Mouse (Mus musculus) adrenal gland, adult 2 months (tissue): Measurements from ENCODE around the gene Syn3. TPM values are rescaled to one million over a fixed set of nuclear protein-coding genes. Genes with fewer than 3 reads are reported as not detected.

Experiments used
- DNase-seq: peaks from one replicate; pipeline ENCODE4 v3.0.0; 2021
- polyA plus RNA-seq: library from polyadenylated mRNA; depleted of rRNA; stranded (reverse); fragments of >200 nt; gene quantifications from 2 replicates; pipeline ENCODE4 v1.2.3, GENCODE M21; 2012
- total RNA-seq, 2 experiments: library from RNA; stranded (reverse); gene quantifications; 2 replicates each; pipeline ENCODE4 v1.2.3; 2021

Syn3 gene
- total and polyA plus RNA-seq, 3 experiments: 1.1 to 3.6 (median 2.7) TPM

DNA sequence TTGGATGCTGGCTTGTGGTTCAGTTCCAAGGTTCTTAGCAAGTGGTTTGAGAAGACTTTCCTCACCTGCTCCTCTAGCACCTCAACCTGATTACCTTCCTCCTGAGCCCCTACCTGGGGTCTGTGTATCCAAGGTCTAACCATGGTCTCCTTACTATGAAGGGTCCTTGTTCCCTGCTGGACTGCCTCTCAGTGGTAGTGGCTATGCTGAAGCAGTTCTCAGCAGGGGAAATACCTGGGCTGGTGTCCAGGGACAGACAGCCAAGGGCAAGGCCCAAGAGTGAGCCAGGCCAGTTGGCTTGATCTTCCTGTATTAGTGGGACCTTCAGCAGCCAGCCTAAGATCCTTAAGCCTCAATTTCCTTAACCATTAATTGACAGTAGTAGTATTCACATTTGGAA lies 294.8 kb downstream of the Syn3 start:
- DNase-seq: peak; percentile 65

DNA sequence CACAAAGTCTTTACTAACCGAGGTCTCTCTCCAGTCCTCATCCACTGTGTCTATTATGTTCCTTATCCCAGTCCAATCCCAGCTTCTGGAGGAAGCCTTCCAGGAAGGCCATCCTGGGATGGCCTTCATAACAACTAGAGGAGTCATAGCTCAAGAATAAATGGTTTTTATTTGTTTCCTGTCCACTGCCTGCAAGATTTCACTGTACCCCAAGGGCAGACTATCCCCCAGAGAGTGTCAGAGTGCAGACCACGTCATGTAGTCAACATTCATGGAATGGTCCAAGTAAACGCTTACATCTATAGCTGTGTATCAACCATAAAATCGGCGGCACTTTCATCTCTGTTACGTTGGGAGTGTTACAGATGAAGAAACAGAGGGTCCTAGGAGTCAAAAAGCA lies 295.5 kb downstream of the Syn3 start:
- DNase-seq: no peak

DNA sequence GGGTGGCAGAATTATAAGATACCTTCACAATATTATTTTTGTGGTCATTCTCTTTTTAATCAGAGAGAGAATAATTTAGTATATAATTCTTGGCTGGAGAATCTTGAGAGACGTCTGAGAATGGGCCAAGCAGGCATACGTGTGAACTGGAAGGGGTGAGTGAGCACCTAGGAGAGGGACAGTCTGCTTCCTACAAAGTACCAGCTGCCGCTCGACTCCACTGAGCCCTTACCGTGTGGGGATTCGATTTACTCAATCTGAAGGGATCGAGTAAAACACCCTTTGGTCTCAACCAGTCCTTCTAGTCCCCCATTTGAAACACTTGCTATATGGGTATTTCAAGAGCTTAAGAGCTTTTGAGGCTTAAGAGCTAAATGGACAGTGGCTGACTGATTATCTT lies 296.9 kb downstream of the Syn3 start:
- DNase-seq: no peak

DNA sequence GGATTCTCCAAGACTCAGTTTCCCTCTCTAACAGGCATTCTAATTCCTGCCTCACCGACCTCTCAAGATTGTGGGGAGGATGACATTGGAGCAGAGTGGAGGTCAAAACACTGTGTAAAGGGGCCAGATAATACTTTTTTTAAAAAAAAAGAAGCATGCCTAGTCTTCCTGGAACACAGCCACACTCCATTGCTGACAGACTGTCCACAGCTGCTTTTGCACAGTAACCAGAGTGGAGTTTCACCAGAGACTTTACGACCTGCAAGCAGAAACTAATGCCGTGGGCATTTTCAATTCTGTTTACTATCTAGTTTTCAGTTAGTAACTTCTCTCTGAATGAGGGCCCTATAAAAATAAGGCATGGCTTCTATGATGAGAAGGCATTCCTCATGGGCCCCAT lies 297.7 kb downstream of the Syn3 start:
- DNase-seq: no peak

DNA sequence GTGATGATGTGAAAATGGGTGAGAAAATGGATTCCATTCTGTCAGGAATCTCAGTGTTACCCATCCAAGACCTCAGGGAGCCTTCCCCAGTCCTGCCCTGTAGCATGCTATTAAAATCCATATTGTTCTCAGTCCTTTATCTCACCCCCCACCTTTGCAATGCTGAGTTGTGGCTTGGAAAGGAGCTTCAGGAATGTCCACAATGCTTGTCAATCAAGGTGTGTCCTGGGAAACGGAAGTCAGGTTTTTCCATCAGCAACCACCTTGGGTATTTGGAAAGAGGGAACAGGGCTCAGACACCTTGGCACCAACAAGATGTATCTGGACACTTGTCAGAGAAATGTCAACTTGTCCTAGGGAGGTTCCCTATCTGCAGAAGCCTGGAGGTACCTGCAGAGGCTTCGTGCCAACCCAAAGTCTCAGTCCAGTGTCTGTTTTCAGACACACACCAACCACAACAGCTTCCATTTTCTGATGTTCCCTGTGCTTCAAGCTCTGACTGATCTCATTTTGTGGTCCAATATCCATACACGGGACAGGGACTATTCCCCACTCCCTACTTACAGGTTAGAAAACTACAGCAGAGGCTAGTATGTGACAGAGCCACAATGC lies 302.2 kb downstream of the Syn3 start:
- DNase-seq: no peak

DNA sequence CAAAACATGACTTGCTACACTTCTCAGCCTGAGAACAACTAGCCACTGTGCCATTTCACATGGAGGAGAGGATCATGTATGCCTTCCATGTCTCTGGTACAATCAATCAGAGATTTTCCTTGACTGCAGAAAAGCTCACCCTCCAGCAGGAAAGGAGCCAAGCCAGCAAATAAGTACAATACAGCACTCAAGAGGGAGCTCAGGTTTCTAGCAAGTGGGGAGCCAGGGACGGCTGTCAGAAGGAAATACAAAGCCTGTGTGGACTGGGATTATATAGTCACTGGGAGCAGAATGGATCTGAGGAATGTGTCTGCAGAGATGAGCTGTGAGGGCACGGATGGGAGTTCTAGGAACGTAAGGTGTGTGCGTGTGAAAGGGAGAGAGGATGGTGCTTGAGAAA lies 304.0 kb downstream of the Syn3 start:
- no peak for DNase-seq

DNA sequence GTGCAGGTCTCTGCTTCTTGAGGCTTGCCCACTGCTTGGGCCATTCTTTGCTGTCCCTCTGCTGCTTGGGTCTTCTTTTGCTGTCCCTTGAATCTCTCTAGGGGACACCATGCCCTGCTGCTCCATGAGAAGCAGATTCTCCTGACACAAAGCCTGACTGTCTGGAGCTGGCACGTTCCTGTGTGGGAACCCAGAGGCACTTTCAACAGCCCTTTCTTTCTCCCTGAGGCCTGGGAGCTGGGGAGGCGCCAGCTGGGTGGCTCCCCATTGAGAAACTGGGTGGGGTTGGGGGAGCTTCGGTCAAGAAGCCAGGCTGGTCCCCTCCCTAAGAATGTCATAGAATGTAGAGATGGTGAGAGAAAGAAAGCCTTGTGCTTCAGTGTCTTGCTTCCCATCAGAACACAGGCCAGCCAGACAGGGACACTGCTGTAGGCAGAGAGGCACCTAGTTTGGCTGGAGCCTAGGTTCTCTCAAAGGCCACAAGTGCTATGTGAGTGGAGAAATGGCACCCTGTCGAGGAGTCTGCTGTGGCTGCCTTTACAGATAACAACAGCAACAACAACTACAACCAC lies 304.7 kb downstream of the Syn3 start:
- no peak for DNase-seq

DNA sequence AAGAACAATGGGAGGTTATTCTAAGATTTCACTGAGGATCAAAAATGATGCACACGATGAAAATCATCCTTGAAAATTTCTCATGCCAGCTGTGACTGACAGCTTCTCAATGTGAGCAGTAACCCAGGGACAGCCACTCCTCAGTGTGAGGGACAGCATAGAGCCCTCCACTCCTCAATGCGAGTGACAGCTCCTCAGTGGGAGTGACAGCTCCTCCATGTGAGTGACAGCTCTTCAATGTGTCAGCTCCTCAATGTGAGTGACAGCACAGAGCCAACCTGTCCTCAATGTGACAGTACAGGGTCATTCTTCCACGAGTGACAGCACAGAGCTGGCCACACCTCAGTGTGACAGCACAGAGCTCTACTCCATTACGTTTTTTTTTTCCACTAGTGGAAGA lies 310.1 kb downstream of the Syn3 start:
- no peak for DNase-seq

DNA sequence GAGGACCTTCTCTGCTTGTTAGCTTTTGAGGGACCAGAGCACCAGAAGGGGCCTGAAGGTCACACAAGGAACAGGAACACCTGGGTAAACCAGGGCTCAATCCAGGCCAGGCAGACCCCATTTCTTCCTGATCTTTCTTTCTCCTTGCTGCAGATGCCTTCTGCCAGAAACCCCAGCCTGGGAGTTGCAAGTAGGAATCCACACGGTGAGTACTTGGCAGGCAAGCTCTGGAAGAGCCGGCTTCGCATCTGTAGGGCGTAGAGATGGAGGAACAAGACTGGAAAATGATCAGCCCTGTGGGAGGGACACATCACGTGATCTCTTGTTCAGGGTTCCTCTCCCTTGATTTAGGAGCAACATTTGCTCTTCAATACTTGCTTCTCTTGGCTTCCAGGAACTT lies 310.8 kb downstream of the Syn3 start:
- DNase-seq: no peak

DNA sequence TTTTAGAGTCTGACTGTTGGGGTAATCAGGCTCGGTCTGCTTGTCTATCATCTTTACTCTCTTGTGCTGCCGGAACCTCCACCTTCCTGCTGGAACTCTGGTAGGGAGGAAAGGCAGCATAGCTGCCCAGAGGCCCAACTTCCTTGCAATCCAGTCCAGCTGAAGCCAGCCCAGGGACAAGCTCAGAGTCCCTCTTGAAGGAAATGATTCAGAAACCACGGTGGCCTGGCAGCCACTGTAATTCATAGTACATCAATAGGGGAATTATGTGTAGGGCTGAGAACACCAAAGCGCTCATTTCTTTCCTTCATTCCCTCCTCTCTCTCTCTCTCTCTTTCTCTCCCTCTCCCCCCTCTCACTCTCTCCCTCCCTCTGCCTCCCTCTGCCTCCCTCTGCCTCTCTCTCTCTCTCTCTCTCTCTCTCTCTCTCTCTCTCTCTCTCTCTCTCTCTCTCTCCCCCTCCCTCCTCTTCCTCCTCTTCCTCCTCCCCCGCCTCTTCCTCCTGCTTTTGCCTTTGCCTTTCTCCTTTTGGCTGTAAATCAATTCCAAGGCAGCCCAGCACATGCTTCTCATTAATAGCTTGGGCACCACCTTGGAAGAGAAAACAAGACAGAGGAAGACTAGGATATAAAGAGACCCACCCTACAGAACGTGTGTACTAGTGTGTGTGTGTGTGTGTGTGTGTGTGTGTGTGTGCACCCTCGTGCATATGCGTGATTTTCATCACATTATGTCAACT lies 315.4 kb downstream of the Syn3 start:
- DNase-seq: no peak

DNA sequence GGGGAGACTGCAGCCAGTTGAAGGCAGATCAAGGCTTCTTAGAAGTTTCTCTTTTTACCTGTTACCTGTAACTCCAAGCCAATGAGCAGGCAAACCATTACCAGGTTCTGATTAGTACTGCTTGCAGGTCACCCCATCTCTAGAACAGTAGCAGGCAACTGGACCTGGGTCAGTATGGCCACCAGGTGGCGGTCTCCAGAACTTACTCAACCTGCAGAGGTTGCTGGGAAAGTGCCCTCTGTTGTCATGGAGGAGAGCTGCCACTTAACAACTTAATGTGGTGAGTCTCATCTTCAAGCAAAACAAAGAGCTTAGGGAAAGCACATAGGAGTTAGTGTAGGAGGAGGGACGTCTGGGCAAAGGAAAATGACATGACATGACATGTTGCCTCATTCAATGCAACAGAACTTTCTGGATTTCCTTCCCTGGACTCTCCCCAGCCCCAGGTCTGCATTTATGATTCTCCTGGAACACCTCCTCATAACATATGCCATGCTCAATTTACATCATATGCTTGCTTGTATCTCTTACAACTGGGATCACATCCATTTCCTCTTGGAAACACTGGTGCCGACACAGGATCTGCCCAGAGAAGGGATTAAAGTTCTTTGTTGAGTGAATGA lies 316.4 kb downstream of the Syn3 start:
- DNase-seq: peak; percentile 78

DNA sequence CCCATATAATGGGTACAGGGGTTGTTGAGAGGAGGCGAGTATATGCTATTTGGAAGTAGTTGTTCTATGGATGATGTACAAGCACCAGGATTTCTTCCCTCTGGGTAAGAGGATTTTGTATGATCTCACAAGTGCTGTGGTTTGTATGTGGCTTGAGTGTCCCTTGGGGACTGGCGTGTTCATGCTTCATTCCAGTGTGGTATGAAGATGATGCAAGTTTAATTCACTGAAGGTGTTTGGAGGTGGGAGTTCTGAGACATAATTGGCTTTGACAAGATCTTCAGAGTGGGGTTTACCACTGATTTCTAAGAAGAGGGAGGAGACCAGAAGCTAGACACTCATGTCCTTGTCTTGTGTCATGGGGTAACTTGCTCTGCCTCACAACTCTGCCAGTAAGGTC lies 322.3 kb downstream of the Syn3 start:
- no peak for DNase-seq

DNA sequence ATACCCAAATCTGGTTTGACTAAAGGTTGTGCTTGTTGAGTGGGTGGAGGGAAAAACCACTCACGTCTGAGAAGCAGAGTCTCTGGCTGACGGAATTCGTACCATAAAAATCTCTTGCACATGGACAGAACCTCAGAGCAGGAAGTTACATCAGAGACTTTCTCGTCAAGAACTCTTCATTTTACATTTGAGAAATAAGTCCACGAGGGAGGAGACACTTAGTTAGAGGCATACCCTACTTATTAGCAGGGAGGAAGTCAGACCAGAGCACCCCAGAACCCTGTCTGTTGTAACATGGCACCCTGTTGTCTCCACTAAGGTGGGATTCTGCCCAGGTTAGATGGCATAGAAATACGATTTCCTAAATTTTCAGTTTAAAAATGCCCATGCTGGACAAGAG lies 324.7 kb downstream of the Syn3 start:
- DNase-seq: no peak

DNA sequence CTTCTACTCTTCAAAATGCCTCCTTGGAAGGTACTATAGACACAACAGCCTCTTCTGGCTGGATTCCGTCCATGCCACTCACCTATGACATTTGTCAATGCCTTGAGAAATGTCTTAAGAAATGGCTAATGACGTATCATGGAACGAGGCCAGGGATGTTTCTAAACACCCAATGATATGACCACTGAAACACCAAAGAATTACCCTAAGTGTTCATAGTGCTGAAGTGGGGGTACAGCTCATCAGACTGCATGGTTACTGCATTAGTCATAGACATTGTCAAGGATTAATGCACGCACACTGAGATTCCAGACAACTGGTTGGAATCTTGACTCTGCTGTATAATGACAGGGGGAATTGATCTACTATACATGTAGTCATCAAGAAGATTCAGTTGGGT lies 325.4 kb downstream of the Syn3 start:
- DNase-seq: no peak

DNA sequence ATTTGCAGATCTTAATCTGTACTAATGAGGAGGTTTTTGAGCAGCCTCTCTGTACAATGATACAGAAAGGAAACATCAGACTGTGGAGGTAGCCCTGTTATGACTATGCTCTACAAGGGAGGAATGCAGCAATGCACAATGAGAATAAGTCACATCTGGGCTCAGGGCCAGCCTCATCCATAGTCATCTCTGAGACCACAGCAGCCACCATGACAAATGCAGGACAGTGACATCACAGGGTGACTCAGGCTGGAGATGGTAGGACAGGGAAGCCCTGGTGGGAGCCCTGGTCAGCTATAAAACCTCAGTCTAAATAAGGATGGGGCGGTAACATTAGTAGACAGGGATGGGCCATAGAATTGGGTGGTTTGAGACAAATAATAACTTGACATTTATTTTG lies 327.4 kb downstream of the Syn3 start:
- peak; percentile 77 for DNase-seq

DNA sequence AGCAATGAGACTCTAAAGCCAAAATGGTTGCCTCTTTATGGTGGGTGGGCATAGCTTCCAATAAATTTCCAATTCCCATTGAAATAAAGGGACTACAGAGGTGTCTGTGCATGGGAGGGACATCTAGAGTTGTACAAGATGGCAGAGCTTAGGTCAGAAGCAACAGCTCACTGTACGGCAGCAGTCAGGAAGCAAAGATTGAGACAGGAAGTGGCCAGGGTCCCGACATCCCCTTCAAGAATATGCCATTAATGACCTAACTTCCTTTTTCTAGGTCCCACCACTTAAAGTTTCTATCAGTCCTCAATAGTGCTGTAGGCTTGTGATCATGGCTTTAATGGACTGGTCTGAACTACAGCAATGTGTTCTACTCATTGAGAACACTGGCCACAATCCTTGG lies 330.6 kb downstream of the Syn3 start:
- no peak for DNase-seq

DNA sequence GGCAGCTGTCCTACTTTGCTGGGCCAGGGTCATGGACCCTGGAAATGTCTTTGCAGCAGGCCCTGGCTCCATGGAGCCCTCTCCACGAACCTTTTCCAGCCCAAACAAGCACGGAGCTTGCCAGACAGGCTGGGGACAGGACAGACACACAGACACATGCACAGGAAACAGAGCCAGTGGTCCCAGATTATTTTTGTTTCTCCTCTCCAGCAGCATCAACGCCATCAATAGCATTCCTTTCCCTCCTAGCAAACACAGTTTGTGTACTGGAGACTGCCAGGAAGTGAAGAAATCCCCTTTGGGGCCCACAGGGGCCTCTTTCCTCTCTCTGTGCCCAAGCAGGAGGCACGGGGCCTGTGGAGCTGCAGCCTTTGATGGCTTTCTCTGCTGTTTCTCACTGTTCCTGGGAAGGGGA lies 331.8 kb downstream of the Syn3 start:
- peak; percentile 11 for DNase-seq

DNA sequence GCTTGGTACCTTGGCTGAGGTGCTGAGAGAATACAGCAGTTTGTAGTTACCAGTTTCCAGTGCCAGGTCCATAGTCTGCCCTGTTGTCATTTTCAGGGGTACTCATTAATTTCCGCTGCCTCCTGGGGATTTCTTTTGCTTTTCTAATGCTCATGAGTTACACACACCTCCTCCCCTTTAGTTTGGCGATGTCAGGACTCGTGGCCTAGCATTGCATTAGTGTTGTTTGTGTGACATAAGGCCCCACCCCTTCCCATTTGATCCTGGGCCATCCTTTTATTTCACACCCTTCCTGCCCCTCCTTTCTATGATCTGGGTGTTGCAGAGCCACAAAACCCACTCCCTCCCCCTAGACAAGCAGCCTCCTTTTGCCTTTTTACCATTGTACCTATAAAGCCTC lies 334.6 kb downstream of the Syn3 start:
- no peak for DNase-seq

DNA sequence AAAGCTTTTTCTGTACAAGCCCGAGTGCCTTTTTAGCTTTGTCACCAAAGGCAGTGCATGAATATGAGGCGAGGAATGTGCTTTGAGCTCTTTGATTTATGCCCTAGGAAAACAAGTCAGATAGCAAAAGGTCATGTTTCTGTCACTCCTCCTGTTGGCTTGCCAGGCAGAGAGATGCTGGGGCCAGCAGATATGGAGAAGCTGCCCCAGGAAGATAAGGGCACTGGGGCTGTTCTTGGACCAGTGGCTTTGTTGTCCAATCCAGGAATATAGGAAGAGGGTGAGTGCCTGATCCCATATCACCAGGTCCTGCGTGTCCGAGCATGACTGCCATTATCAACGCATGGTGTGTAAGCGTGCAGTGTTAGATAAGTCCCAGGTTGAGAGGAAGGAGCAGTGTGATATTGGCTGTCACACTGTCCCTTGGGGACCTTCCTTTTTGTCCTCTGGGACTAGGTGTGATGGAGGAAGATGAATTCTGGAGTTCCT lies 336.9 kb downstream of the Syn3 start:
- DNase-seq: peak; percentile 74

DNA sequence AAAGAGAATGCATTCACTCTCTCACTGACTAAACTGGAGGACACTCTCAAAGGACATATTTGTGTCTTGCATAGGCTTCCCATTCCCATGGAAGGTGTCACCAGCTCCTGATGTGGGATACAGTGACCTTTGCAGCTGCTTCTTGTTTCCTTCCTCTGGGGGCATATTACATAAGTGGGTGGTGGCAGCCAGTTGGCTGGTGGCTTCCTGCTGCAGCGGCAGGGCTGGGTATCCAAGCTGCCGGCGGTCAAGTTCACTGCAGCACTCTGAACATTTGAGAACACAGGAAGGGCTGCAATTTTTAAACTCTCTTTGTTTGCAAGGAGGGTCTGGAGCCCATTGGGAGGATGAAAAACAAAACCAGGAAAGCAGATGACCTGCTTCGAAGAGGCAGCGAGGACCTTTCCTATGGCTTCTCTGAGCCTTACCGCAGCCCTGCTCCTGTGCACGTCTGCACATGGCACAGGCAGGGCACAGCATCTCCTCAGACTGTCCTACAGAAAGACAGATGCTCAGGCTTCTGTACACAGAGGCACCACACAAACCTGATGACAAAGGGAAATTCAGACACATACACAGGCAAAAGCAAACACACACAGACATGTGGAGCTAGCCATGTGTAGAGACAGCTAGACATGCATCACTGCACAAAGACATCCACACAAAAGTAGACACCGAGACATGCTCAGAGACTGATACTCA lies 340.3 kb downstream of the Syn3 start:
- DNase-seq: peak; percentile 35

DNA sequence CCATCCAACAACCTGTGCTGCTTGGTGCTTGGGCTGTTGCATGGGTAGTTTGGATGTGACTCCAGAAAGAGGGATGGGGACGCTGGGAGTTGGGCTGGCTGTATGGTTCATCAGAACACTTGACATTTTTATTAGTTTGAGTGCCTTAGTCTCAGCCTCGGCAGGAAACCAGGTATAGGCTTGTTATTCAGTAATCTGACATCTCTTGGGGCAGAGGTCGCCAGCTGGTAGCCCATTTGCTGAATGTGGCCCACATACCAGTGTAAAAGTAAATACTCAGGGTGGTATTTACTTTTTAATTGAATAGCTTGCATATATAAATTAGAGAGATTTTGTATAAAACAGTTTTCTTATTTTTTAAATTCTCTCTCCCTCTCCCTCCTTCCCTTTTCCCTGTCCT lies 343.4 kb downstream of the Syn3 start:
- DNase-seq: no peak

DNA sequence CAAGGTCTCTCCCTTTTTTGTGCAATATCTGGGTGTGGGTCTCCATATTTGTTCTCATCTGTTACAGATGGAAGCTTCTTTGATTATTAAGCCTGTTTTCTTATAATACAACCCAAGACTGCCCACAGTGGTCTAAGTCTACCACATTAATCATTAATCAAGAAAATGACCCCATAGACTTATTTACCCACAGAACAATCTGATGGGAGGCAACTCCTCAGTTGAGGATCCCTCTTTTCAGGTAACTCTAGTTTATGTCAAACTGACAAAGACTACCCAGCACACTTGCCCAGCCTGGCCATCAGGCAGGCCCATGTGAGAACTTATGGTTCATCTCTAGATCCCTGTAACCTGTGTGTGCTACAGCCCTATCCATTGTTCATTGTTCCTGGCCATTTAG lies 345.5 kb downstream of the Syn3 start:
- DNase-seq: no peak

DNA sequence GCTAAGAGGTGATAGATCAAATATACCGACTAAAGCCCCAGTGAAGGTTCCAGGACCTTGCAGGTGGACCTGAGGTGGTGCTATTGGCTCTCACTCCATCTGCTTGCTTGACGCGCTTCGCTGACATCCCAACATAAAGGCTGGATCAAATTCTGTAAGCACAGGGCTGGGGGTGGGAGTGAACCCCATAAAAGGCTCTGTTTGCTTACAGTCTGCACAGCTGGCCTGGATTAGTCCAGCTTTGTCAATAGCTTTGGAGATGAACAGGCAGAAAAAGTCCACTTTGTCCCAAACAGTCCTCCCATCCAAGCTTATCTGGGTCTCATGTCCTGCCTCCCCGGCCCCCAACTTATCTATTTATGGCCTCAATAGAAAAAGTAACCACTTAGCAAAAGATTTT lies 347.3 kb downstream of the Syn3 start:
- no peak for DNase-seq
